Mouse (Mus musculus): ENCODE data around the gene Slit3.

DNA sequence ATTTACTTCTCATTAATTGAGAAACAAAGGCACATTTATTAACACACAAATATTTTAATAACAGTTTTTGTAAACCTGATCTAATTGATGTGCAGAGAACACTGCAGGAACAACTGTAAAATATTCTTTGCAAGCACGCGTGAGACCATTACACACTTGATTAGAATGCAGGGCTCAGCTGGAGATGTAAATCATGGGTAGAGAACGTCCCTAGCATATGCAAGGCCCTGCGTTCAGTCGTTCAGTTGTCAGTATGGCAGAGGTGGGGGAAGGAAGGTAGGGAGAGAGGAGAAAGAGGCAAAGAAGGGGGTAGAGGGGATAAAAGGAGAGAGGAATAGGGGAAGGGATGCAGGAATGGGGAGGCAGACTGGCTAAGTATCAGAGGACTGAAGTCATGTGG lies 61.9 kb downstream of the Slit3 start:
- TF ChIP-seq GATA1 (IDR thresholded peaks at IDR 0.05; ENCODE audit: low read depth, low read length) (no peak), CTCF (IDR thresholded peaks at IDR 0.05 in 2 of 3, conservative IDR thresholded peaks at IDR 0.05 in 1 of 3; ENCODE audit: control insufficient read depth in 1 of 3, insufficient read depth in 1 of 3, low read depth in 2 of 3, low read length in 3 of 3, poor library complexity in 1 of 3, severe bottlenecking in 1 of 3) (no peak), NELFE (IDR thresholded peaks at IDR 0.05; ENCODE audit: low read depth, low read length) (no peak), MEF2A (IDR thresholded peaks at IDR 0.05; ENCODE audit: extremely low read depth, insufficient replicate concordance, low read depth, low read length, poor library complexity, severe bottlenecking) (no peak)

Data from MEL (cell line).